Mouse (Mus musculus): ENCODE results near the gene Phf11a. TPM values are rescaled to one million over a fixed set of nuclear protein-coding genes. Genes with fewer than 3 reads are reported as not detected.
"Not testable (repeated sequence)": the region's sequence is repeated elsewhere in the genome, so short reads cannot be mapped to it uniquely, and the experiment has no call there.

Gene Phf11a
- polyA plus RNA-seq (2011; ENCODE audit: insufficient read length, low read depth, missing spikeins): not detected in 2 replicates

DNA sequence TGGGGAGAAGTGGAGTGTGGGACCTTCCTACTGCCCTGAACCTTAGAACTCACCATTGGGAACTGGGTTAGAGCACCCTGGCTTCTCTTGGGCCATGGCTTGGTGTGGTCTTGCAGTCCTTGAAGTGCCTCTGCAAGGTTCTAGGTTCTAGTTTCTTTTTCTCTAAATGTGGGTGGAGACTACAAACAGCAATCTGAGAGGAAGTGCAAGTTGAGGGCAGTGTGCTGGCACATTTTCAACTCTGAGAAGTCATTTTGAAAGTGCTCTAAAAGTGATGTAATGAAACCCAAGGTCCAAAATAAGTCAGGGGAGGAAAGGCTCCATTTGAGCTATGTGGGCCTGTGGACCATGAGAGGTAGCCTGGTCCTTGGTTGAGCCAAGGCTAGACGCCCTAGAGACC lies at the start of gene Phf11a:
Gene Phf11a, minus strand, starts transcription at position 132 of the 400 bp plus-strand sequence.
- not testable (repeated sequence) for H3K27ac ChIP-seq (ENCODE audit: insufficient read depth, low read length); H3K4me1 ChIP-seq (ENCODE audit: control insufficient read depth, insufficient read depth, low read length); H3K4me3 ChIP-seq (ENCODE audit: insufficient read depth, low read length)

DNA sequence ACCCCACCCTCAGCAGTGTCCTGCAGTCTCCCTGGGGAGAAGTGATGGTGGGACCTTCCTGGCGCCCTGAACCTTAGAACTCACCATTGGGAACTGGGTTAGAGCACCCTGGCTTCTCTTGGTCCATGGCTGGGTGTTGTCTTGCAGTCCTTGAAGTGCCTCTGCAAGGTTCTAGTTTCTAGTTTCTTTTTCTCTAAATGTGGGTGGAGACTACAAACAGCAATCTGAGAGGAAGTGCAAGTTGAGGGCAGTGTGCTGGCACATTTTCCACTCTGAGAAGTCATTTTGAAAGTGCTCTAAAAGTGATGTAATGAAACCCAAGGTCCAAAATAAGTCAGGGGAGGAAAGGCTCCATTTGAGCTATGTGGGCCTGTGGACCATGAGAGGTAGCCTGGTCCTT lies 43.9 kb upstream of the Phf11a start, which contains the start of gene Phf11b:
Gene Phf11b, minus strand, starts transcription at position 163 of the 400 bp plus-strand sequence.
- H3K27ac ChIP-seq (ENCODE audit: insufficient read depth, low read length); H3K4me1 ChIP-seq (ENCODE audit: control insufficient read depth, insufficient read depth, low read length); H3K4me3 ChIP-seq (ENCODE audit: insufficient read depth, low read length): not testable (repeated sequence)

DNA sequence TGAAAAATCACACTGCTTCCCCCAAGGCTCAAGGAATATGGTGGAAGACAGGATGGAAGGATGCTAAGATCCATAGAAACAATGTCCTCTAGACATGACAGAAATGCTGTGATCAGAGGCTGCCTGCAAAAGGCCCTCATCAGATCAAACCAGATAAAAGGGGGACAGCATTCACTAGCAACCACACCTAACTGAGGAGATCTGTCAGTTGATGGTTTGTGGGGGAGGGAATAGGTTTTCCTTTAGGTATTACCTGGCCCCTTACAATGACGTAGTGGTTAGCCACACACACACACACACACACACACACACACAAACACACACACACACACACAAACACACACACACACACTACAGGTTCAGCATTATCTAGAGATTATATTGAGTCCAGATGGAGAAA lies 42.2 kb upstream of the Phf11a start:
- TF ChIP-seq POLR2A (IDR thresholded peaks at IDR 0.05; ENCODE audit: low read depth, low read length) (no peak), CTCF (IDR thresholded peaks at IDR 0.05; ENCODE audit: borderline replicate concordance, insufficient read depth, low read length) (no peak)
- no peak overlapping the region for H3K4me3 ChIP-seq (ENCODE audit: insufficient read depth, low read length)
- H3K4me1 ChIP-seq (ENCODE audit: control insufficient read depth, insufficient read depth, low read length): no peaks in the 10 kb centered on the region
- H3K27ac ChIP-seq (ENCODE audit: insufficient read depth, low read length): no peak overlapping the region

DNA sequence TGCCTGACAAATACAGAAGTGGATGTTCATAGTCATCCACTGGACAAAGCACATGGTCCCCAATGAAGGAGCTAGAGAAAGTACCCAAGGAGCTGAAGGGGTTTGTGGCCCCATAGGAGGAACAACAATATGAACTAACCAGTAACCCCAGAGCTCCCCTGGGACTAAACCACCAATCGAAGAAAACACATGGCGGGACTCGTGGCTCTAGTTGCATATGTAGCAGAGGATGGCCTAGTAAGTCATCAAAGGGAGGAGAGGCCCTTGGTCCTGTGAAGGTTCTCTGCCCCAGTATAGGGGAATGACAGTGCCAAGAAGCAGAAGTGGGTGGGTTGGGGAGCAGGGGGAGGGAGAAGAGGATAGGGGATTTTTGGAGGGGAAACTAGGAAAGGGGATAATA lies 38.7 kb upstream of the Phf11a start:
- not testable (repeated sequence) for H3K4me3 ChIP-seq (ENCODE audit: insufficient read depth, low read length); H3K4me1 ChIP-seq (ENCODE audit: control insufficient read depth, insufficient read depth, low read length); H3K27ac ChIP-seq (ENCODE audit: insufficient read depth, low read length)

DNA sequence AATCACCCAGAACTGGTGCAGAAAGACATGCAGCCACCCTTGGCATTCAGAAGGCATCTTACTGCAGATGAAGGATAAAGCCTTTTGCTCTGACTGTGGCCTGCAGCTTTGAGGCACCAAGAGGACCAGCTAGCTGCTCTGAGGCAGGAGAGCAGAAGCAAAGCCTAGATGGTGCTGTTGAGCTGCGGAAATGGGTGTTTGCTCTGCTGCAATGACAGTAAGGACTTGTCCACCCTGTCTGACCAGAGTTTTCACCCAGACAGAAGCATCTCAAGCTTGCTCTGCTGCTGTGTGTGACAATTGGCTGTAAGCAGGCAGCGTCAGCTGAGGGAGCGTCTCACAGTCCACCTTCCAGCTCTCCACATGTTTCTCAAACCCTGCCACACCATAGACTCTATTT lies 33.2 kb upstream of the Phf11a start:
- H3K4me3 ChIP-seq (ENCODE audit: insufficient read depth, low read length): not testable (repeated sequence)
- peak; percentile 50; the same call in 1 of the 2 replicates for TF ChIP-seq CTCF (IDR thresholded peaks at IDR 0.05; ENCODE audit: borderline replicate concordance, insufficient read depth, low read length)

GRCm38 (mm10) chr14:59319970-59320369 lies 22.6 kb upstream of the Phf11a start:
- not testable (repeated sequence) for H3K27ac ChIP-seq (ENCODE audit: insufficient read depth, low read length); H3K4me3 ChIP-seq (ENCODE audit: insufficient read depth, low read length); H3K4me1 ChIP-seq (ENCODE audit: control insufficient read depth, insufficient read depth, low read length)

More for the DNA sequence above, 33.2 kb upstream of the Phf11a start:
- H3K4me1 ChIP-seq (ENCODE audit: control insufficient read depth, insufficient read depth, low read length); H3K27ac ChIP-seq (ENCODE audit: insufficient read depth, low read length): not testable (repeated sequence)

GRCm38 (mm10) chr14:59319036-59319435 lies 21.7 kb upstream of the Phf11a start:
- not testable (repeated sequence) for H3K27ac ChIP-seq (ENCODE audit: insufficient read depth, low read length); H3K4me1 ChIP-seq (ENCODE audit: control insufficient read depth, insufficient read depth, low read length); H3K4me3 ChIP-seq (ENCODE audit: insufficient read depth, low read length)

DNA sequence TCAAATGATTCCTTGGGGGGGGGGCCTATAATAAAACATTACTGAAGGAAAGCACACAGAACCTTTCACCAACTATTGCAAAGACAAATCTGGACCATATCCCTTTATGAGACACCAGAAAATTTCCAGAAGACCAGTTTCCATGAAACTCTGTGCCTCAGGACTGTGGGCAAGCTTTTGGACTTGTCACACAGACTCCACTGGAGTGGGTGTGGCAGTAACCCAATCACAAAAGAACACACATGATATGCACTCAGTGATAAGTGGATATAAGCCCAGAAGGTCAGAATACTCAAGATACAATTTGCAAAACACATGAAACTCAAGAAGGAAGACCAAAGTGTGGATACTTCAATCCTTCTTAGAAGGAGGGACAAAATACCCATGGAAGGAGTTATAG lies 5.6 kb downstream of the Phf11a start:
- not testable (repeated sequence) for H3K4me1 ChIP-seq (ENCODE audit: control insufficient read depth, insufficient read depth, low read length); H3K4me3 ChIP-seq (ENCODE audit: insufficient read depth, low read length); H3K27ac ChIP-seq (ENCODE audit: insufficient read depth, low read length)

GRCm38 (mm10) chr14:59274961-59275360 lies 22.4 kb downstream of the Phf11a start:
- not testable (repeated sequence) for H3K27ac ChIP-seq (ENCODE audit: insufficient read depth, low read length); H3K4me1 ChIP-seq (ENCODE audit: control insufficient read depth, insufficient read depth, low read length); H3K4me3 ChIP-seq (ENCODE audit: insufficient read depth, low read length)

DNA sequence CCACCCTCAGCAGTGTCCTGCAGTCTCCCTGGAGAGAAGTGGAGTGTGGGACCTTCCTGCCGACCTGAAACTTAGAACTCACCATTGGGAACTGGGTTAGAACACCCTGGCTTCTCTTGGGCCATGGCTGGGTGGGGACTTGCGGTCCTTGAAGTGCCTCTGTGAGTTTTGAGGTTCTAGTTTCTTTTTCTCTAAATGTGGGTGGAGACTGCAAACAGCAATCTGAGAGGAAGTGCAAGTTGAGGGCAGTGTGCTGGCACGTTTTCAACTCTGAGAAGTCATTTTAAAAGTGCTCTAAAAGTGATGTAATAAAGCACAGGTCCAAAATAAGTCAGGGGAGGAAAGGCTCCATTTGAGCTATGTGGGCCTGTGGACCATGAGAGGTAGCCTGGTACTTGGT lies 37.3 kb downstream of the Phf11a start, which contains the start of gene Gm6904:
Gene Gm6904, minus strand, starts transcription at position 161 of the 400 bp plus-strand sequence.
- H3K4me1 ChIP-seq (ENCODE audit: control insufficient read depth, insufficient read depth, low read length): no peaks in the 10 kb centered on the region
- no peak within 1 kb of the TSS for H3K4me3 ChIP-seq (ENCODE audit: insufficient read depth, low read length)
- TF ChIP-seq CTCF (IDR thresholded peaks at IDR 0.05; ENCODE audit: borderline replicate concordance, insufficient read depth, low read length) (no peak), POLR2A (IDR thresholded peaks at IDR 0.05; ENCODE audit: low read depth, low read length) (no peak)
- no peak within 1 kb of the TSS for H3K27ac ChIP-seq (ENCODE audit: insufficient read depth, low read length)

DNA sequence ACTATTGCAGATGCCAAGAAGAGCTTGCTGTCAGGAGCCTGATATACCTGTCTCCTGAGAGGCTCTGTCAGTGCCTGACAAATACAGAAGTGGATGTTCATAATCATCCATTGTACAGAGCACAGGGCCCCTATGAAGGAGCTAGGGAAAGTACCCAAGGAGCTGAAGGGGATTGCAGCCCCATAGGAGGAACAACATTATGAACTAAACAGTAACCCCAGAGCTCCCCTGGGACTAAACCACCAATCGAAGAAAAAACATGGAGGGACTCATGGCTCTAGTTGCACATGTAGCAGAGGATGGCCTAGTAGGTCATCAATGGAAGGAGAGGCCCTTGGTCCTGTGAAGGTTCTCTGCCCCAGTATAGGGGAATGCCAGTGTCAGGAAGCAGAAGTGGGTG lies 41.5 kb downstream of the Phf11a start:
- not testable (repeated sequence) for H3K4me3 ChIP-seq (ENCODE audit: insufficient read depth, low read length); H3K4me1 ChIP-seq (ENCODE audit: control insufficient read depth, insufficient read depth, low read length); H3K27ac ChIP-seq (ENCODE audit: insufficient read depth, low read length)

- not testable (repeated sequence) for H3K4me1 ChIP-seq (ENCODE audit: control insufficient read depth, insufficient read depth, low read length); H3K27ac ChIP-seq (ENCODE audit: insufficient read depth, low read length)
Measured at GRCm38 (mm10) chr14:59250350-59250749, 47.0 kb downstream of the Phf11a start.

More at GRCm38 (mm10) chr14:59250350-59250749, 47.0 kb downstream of the Phf11a start:
- H3K4me3 ChIP-seq (ENCODE audit: insufficient read depth, low read length): not testable (repeated sequence)
- peak; percentile 8; the same call in 1 of the 2 replicates for TF ChIP-seq CTCF (IDR thresholded peaks at IDR 0.05; ENCODE audit: borderline replicate concordance, insufficient read depth, low read length)

All from embryonic fibroblast, embryonic 13.5 days (primary cell).